Mouse (Mus musculus) liver, postnatal 0 days (tissue): Measurements from ENCODE around the gene Lars2.

ENCODE experiments used
- CTCF ChIP-seq: sonication (generic); IDR thresholded peaks from 2 replicates; pipeline ENCODE4 v1.5.1; 2016; ENCODE audit warnings: antibody characterized with exemption, low read depth
- EP300 ChIP-seq: IDR thresholded peaks from 2 replicates; pipeline ENCODE4 v1.6.1; 2016; ENCODE audit warnings: antibody characterized with exemption, low read depth, mild to moderate bottlenecking

- no peak for TF ChIP-seq CTCF
- TF ChIP-seq EP300: no peak
Observed at GRCm38 (mm10) chr9:123510926-123511325, 144.2 kb downstream of the Lars2 start.
